Mouse (Mus musculus) skeletal muscle tissue, adult 2 months (tissue): Measurements from ENCODE around the gene Dcx.

Experiments
- DNase-seq: peaks from one replicate; pipeline ENCODE4 v3.0.0-alpha.2; 2012; ENCODE audit warnings: low read depth, low spot score

Dcx gene

DNA sequence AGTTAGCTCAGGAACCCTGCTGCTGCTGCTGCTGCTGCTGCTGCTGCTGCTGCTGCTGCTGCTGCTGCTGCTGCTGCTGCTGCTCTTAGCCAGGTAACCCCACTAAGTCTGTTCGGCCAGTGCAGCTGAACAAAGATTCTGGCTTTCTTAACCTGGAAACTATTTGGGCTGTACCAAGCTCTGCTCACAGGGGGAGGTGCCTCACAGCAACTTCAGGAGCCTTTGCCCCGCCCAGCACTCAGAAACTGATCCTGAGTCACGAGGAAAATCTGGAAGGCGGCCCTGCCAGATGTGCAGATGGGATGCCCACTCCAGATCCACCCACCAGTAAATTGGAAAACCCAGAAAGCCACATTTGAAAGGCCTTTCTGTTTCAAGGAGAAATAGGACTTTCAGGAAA lies 105.9 kb downstream of the Dcx start, which contains the start of gene Capn6:
Capn6 (minus strand) TSS at position 203 of the 400 bp plus-strand sequence.
- DNase-seq, result peak; percentile 27

DNA sequence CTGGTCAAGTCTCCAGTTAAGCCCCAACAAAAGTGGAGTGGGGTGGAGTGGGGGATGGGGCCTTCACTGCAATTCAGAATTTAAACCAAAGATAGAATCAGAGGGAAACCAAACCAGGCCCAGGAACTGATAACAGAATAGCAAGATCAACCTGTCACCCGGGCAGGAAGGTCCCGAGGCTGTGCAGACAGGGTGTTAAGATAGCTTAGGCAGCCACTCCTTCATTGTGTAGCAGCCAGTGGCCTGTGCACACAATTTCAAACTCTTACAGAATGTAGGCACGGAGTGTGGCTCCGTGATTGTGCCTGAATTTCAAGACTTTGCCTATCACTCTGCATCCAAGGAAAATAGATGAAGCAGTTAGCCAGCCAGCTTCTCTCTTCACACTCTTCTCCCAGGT lies 106.6 kb downstream of the Dcx start:
- no peak for DNase-seq

DNA sequence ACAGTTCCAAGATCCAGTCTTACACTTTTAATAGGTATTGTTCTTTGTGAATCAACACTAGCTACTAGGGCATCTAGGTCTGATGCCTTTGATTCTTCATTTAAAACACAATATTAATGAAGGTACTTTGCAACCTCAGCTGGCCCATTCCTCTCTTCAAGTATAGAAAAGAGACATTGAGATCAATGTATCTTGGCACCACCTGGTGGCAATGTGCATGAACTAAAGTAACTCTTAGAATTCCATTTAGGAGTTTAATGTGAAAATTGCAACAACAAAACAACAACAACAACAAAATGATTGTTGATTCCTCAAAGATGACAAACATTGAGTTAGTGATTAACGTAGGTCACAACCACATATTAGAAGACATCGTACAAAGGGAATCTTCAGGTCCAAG lies 114.2 kb downstream of the Dcx start:
- DNase-seq, result no peak

DNA sequence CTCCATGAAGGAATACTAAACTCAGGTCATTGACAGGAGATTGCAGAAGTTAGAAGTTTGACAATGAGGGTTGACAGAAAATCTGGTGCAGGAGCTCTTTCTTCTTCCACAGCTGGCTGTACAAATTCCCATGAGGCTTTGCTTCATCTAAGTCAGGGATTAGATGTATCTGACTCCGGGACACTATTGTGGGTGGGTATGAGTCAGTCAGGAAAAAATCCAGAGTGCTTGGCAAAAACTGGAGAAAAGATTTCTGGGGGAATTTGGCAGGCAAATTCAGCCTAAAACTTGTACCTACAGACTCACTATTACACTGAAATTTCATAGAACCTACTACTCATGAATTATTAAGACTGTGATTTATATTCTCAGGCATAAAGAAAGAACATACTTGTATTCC lies 117.2 kb downstream of the Dcx start:
- peak; percentile 4 for DNase-seq
